Mouse (Mus musculus) spleen, adult 2 months (tissue): Measurements from ENCODE around the gene Fam155a. TPM values are rescaled to one million over a fixed set of nuclear protein-coding genes. Genes with fewer than 3 reads are reported as not detected.
"Not testable (repeated sequence)": the region's sequence is repeated elsewhere in the genome, so short reads cannot be mapped to it uniquely, and the experiment has no call there.

Experiments used
- DNase-seq, 2 experiments: peaks; one replicate each; pipeline versions ENCODE4 v3.0.0 to v3.0.0-alpha.2; 2012 to 2021; ENCODE audit warnings: low spot score in 2 of 2, low read depth in 1 of 2
- H3K27ac ChIP-seq: fragments of 200-500 bp; 2 replicates; pipeline ENCODE4 v1.5.1; 2012; ENCODE audit warnings: low read length, inconsistent platforms; ENCODE audit not compliant: insufficient read depth
- H3K27me3 ChIP-seq: fragments of 200-500 bp; 2 replicates; pipeline ENCODE4 v1.6.1; 2012; ENCODE audit warnings: mild to moderate bottlenecking, moderate library complexity, low read length, inconsistent platforms; ENCODE audit not compliant: control insufficient read depth, insufficient read depth
- H3K36me3 ChIP-seq: fragments of 200-500 bp; 2 replicates; pipeline ENCODE4 v1.6.1; 2012; ENCODE audit warnings: mild to moderate bottlenecking, low read length, inconsistent platforms; ENCODE audit not compliant: control insufficient read depth, insufficient read depth
- H3K4me1 ChIP-seq: fragments of 200-500 bp; 2 replicates; pipeline ENCODE4 v1.6.1; 2011; ENCODE audit warnings: inconsistent platforms; ENCODE audit not compliant: control insufficient read depth, insufficient read depth, insufficient read length
- H3K4me3 ChIP-seq: fragments of 200-500 bp; 2 replicates; pipeline ENCODE4 v1.5.1; 2011; ENCODE audit warnings: mild to moderate bottlenecking, inconsistent platforms; ENCODE audit not compliant: insufficient read depth, insufficient read length; ENCODE audit errors: extremely low read depth
- CTCF ChIP-seq: fragments of 200-500 bp; IDR thresholded peaks from 2 replicates; pipeline ENCODE4 v1.5.1; 2011; ENCODE audit warnings: mild to moderate bottlenecking, inconsistent platforms; ENCODE audit not compliant: insufficient read depth, insufficient read length, insufficient replicate concordance; ENCODE audit errors: extremely low read depth
- POLR2A ChIP-seq: fragments of 200-500 bp; IDR thresholded peaks from 2 replicates; pipeline ENCODE4 v1.6.1; 2011; ENCODE audit warnings: low read depth, low read length, inconsistent platforms
- WGBS: fragments of 180-500 bp; shearing (Covaris S2); methylation state at CpG from one replicate; pipeline ENCODE4 v1.1.7; 2018; 5-methylcytosine and 5-hydroxymethylcytosine counted together
- polyA plus RNA-seq: library from polyadenylated mRNA; depleted of rRNA; stranded (reverse); fragments of >200 nt; gene quantifications from 2 replicates; pipeline ENCODE4 v1.2.3, GENCODE M21; 2012

Gene Fam155a
- polyA plus RNA-seq, 1 experiment = not detected

DNA sequence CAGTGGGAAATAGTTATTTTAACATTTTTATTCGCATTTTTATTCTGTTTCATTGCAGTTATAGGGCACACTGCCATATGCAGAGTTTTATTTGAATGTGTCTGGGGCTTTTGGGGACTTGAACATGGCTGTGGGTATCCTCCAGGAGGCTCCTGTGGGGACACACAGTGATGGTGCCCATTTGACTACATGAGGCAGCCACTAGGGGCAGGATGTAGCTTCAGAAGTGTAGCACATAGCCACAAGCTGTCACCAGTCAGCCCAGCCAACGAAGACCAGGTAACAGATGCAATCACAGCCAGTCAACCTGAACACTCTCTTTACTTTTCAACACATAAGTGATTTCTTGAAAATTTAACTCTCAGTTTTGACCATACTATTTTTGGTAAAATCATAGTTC, 377.7 kb downstream of the Fam155a start:
- no peak for DNase-seq
- 68% methylated on average over 2 of the region's 2 CpGs for WGBS

DNA sequence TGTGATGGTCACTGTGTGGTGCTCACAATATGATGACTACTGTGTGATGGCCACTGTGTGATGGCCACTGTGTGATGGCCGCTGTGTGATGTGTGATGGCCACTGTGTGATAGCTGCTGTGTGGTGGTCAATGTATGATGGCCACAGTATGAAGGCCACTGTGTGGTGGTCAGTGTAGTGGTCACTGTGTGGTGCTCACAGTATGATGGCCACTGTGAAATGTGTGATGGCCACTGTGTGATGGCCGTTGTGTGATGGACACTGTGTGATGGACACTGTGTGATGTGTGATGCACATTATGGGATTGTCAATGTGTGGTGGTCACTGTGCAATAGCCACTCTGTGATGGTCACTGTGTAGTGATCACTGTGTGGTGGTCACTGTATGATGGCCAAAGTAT, 380.7 kb downstream of the Fam155a start:
- WGBS = 81% methylated on average over 2 of the region's 2 CpGs
- H3K27me3 ChIP-seq, DNase-seq, H3K4me3 ChIP-seq, H3K4me1 ChIP-seq, H3K27ac ChIP-seq, H3K36me3 ChIP-seq: not testable (repeated sequence)

More for the DNA sequence above, 377.7 kb downstream of the Fam155a start:
- Histone ChIP-seq H3K27ac (no peak overlapping the region), H3K4me1 (no peaks in the 10 kb centered on the region), H3K4me3 (no peak overlapping the region), H3K27me3 (no peaks in the 10 kb centered on the region), H3K36me3 (no peaks in the 10 kb centered on the region)
- TF ChIP-seq CTCF = no peak
- TF ChIP-seq POLR2A = no peak

DNA sequence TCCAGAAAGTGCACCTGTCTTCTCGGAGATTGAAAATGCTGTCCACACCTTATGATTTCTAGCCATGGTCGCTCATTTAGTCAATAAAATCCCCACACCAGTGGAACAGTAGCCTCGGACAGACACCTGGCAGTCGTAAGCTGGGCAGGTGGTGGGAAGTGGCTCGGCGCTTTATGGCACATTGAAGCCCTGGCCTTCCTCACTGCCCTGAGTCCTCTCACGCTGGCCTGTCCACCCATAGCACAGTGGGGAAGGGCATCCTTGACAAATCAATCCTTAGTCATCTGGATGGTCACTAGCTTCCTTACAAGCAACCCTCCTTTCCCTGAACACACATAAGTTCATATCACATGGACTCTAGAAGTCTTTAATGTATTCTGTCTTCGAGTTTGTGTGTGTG, 401.8 kb downstream of the Fam155a start:
- no peak for DNase-seq
- no peaks in the 10 kb centered on the region for H3K4me1 ChIP-seq
- H3K4me3 ChIP-seq = no peak overlapping the region
- TF ChIP-seq CTCF (no peak), POLR2A (no peak)
- H3K27me3 ChIP-seq = no peaks in the 10 kb centered on the region
- H3K36me3 ChIP-seq = no peaks in the 10 kb centered on the region
- 82% methylated on average over 8 of the region's 8 CpGs for WGBS
- H3K27ac ChIP-seq = no peak overlapping the region

DNA sequence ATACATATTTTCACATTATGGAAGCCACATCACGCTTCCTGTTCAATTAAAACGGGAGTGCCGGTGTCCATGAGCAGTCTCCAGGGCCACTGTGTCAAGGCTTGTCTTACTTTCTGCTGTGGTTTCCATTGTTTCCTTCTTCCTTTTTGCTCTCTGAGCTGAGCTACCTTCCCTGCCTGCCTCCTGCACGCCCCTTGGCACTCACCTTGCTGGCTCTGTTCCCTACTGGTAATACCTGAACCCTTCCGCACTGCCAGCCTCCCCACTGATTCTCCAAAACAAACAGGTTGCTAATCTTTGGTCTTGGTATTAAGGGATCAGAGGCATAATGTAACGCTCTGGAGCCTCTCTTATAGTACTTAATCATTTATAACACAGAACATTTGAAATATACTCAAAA, 403.2 kb downstream of the Fam155a start:
- Histone ChIP-seq H3K4me3 (no peak overlapping the region), H3K36me3 (no peaks in the 10 kb centered on the region), H3K27me3 (no peaks in the 10 kb centered on the region), H3K27ac (no peak overlapping the region), H3K4me1 (no peaks in the 10 kb centered on the region)
- DNase-seq = no peak
- 77% methylated on average over 6 of the region's 6 CpGs for WGBS
- TF ChIP-seq CTCF (no peak), POLR2A (no peak)

DNA sequence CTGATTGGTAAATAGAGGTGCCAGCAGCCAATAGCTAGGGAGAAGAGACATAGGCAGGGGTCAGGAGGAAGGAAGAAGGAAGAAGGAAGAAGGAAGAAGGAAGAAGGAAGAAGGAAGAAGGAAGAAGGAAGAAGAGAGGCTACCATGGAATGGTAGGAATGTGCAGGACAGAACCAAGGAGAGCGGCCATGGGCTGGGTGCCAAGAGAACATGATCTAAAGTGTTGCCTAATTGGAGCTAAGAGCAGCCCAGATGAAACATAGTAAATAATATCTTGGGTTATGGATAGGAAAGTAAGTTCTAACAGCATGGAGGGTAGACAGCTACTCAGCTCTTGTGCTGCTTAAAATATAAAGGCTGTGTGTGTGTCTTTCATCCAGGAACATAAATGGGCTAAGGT, 405.6 kb downstream of the Fam155a start:
- Histone ChIP-seq H3K27ac (no peak overlapping the region), H3K27me3 (no peaks in the 10 kb centered on the region), H3K4me3 (no peak overlapping the region), H3K36me3 (no peaks in the 10 kb centered on the region), H3K4me1 (no peaks in the 10 kb centered on the region)
- 95% methylated on average over 1 of the region's 1 CpGs for WGBS
- DNase-seq = no peak
- no peak for TF ChIP-seq CTCF
- no peak for TF ChIP-seq POLR2A

DNA sequence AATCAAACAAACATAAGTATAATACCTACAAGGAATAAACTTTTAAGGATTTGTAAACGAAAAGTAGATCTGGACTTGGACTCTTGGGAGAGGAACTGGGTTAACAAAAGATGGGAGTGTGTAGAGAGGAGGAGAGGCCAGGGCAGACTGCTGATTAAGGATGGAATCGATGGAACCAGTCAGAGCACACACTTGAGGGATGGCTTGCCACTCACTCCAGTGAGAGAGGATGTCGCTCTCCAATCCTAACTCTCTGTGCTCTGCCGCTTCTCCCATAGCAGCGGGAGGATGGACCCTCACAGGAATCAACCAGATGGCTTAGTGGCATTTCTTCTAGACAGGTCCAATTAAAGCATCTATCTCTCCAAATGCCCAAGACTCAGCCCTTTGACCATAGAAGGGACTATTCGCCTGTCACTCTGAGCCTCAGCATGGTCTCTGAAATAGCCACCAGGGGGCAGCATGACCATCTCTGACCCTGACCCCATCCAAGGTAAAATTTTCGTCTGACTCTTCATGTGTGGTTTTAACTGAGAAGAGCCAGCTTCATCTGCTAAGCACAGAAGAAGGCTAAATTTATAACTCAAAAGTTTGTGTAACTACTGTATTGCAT, 422.3 kb downstream of the Fam155a start:
- DNase-seq = no peak
- 58% methylated on average over 7 of the region's 7 CpGs for WGBS
- H3K27ac ChIP-seq = no peak overlapping the region
- H3K4me1 ChIP-seq = no peaks in the 10 kb centered on the region
- no peak overlapping the region for H3K4me3 ChIP-seq
- no peaks in the 10 kb centered on the region for H3K36me3 ChIP-seq
- H3K27me3 ChIP-seq = no peaks in the 10 kb centered on the region
- TF ChIP-seq POLR2A (no peak), CTCF (no peak)

DNA sequence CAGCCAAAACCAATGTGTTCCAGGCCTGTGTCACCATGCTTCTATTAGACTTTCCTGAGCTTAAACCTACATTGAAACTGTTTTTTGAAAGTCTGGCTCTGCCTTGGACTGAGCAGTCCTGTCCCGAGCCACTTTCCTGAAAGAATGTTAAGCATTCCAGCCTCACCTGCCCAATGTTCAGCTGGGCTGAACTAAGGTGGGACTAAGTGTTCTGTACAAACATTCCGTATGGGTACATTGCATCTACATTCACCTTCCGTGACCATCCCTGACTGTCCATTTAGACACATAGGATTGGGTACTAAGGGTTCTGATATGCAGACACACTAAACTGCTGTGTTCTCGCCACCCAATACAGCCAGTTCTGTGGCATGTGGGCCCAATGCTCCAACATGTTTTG, 423.8 kb downstream of the Fam155a start:
- no peak for DNase-seq
- Histone ChIP-seq H3K4me1 (no peaks in the 10 kb centered on the region), H3K36me3 (no peaks in the 10 kb centered on the region), H3K27ac (no peak overlapping the region), H3K27me3 (no peaks in the 10 kb centered on the region), H3K4me3 (no peak overlapping the region)
- 93% methylated on average over 4 of the region's 4 CpGs for WGBS
- TF ChIP-seq CTCF (no peak), POLR2A (no peak)
